ENCODE assay signal across 8 mouse cellular contexts in genomic region chr7:90129732-90130392, GRCm38 (mm10). TPM values are rescaled to one million over a fixed set of nuclear protein-coding genes. Genes with fewer than 3 reads are reported as not detected.
DNase-seq lines count a peak whose midpoint lies in the region; ATAC-seq and TF ChIP-seq lines count a peak whose summit lies in the region.

TSS of gene Picalm (plus strand) at chr7:90130213.

- peak within 1 kb of the TSS; percentile 100 for H3K27ac ChIP-seq in bone marrow, adult 2 months (ENCODE audit: control insufficient read depth, insufficient read depth, low read depth, low read length, poor library complexity)
- peak within 1 kb of the TSS; percentile 99 for H3K27ac ChIP-seq in embryonic facial prominence, embryonic 15.5 days (replicated peaks)
- peak within 1 kb of the TSS; percentile 95 for H3K27ac ChIP-seq in kidney, embryonic 14.5 days (ENCODE audit: low read depth, low read length)
- H3K27ac ChIP-seq in limb, embryonic 15.5 days, result peak within 1 kb of the TSS; percentile 99

- H3K9ac ChIP-seq in embryonic facial prominence, embryonic 15.5 days, result peak within 1 kb of the TSS; percentile 89
- H3K9ac ChIP-seq in kidney, embryonic 14.5 days (ENCODE audit: low read depth, low read length), result peak within 1 kb of the TSS; percentile 98
- H3K9ac ChIP-seq in limb, embryonic 15.5 days, result peak within 1 kb of the TSS; percentile 94

- ATAC-seq in embryonic facial prominence, embryonic 15.5 days (ENCODE audit: insufficient number of reproducible peaks, low FRiP score, low TSS enrichment, low read depth), result peak; percentile 97
- ATAC-seq in kidney, embryonic 14.5 days (ENCODE audit: low FRiP score, low TSS enrichment), result peak; percentile 97
- peak; percentile 97 for ATAC-seq in limb, embryonic 15.5 days (ENCODE audit: insufficient number of reproducible peaks, low FRiP score, low TSS enrichment, low read depth)

- no peaks in the 10 kb centered on the region; the same call in 1 of the 2 replicates for H3K4me1 ChIP-seq in bone marrow, adult 2 months (ENCODE audit: control insufficient read depth, insufficient read depth, low read length)
- H3K4me1 ChIP-seq in embryonic facial prominence, embryonic 15.5 days, result peaks cover 10% of the 10 kb centered on the region
- H3K4me1 ChIP-seq in kidney, embryonic 14.5 days (ENCODE audit: control insufficient read depth, insufficient read depth, low read length), result peaks cover 3% of the 10 kb centered on the region; the same call in 1 of the 2 replicates
- peaks cover 6% of the 10 kb centered on the region; the same call in 1 of the 2 replicates for H3K4me1 ChIP-seq in limb, embryonic 15.5 days

- peak within 1 kb of the TSS; percentile 96 for H3K4me3 ChIP-seq in bone marrow, adult 2 months (replicated peaks; ENCODE audit: control insufficient read depth, low read depth, low read length)
- H3K4me3 ChIP-seq in embryonic facial prominence, embryonic 15.5 days (replicated peaks), result peak within 1 kb of the TSS; percentile 77
- peak within 1 kb of the TSS; percentile 95 for H3K4me3 ChIP-seq in kidney, embryonic 14.5 days (ENCODE audit: low read length)
- H3K4me3 ChIP-seq in limb, embryonic 15.5 days, result peak within 1 kb of the TSS; percentile 87

- WGBS in bone marrow, adult 2 months, result under 1% methylated on average over 71 of the region's 72 CpGs
- WGBS in embryonic facial prominence, embryonic 15.5 days, result under 1% methylated on average over 62 of the region's 72 CpGs
- WGBS in kidney, embryonic 14.5 days, result 2% methylated on average over 48 of the region's 72 CpGs
- WGBS in limb, embryonic 15.5 days, result under 1% methylated on average over 52 of the region's 72 CpGs

- H3K9me3 ChIP-seq in embryonic facial prominence, embryonic 15.5 days (replicated peaks), result no peaks in the 10 kb centered on the region
- no peaks in the 10 kb centered on the region for H3K9me3 ChIP-seq in kidney, embryonic 14.5 days (ENCODE audit: control insufficient read depth, low read length)
- no peaks in the 10 kb centered on the region for H3K9me3 ChIP-seq in limb, embryonic 15.5 days

- peak within 1 kb of the TSS; percentile 65 for H3K4me2 ChIP-seq in embryonic facial prominence, embryonic 15.5 days (replicated peaks)
- H3K4me2 ChIP-seq in kidney, embryonic 14.5 days (replicated peaks; ENCODE audit: low read depth, low read length), result peak within 1 kb of the TSS; percentile 56
- peak within 1 kb of the TSS; percentile 52 for H3K4me2 ChIP-seq in limb, embryonic 15.5 days

- TF ChIP-seq POLR2A in bone marrow, adult 2 months (IDR thresholded peaks at IDR 0.05; ENCODE audit: borderline replicate concordance, control insufficient read depth, low read depth, low read length), result peak; percentile 84; the same call in 1 of the 2 replicates

- DNase-seq in 416B (ENCODE audit: low read depth), result peak; percentile 95
- DNase-seq in heart, adult 9 months (ENCODE audit: low spot score in 2 of 2), result peak; percentile 98
- peak; percentile 96 to 98 for DNase-seq in monocyte, adult 2 months (ENCODE audit: low read depth in 1 of 2, low spot score in 2 of 2)
- peak; percentile 98 for DNase-seq in spleen, postnatal 36 days (ENCODE audit: low spot score in 2 of 2)

- no peaks in the 10 kb centered on the region for H3K27me3 ChIP-seq in embryonic facial prominence, embryonic 15.5 days
- H3K27me3 ChIP-seq in kidney, embryonic 14.5 days (ENCODE audit: control insufficient read depth, insufficient read depth, low read length), result no peaks in the 10 kb centered on the region
- H3K27me3 ChIP-seq in limb, embryonic 15.5 days, result no peaks in the 10 kb centered on the region

- H3K36me3 ChIP-seq in embryonic facial prominence, embryonic 15.5 days, result no peaks in the 10 kb centered on the region
- no peaks in the 10 kb centered on the region for H3K36me3 ChIP-seq in kidney, embryonic 14.5 days (ENCODE audit: control insufficient read depth, insufficient read depth, low read length)
- H3K36me3 ChIP-seq in limb, embryonic 15.5 days, result no peaks in the 10 kb centered on the region

- no peak for TF ChIP-seq CTCF in bone marrow, adult 2 months (IDR thresholded peaks at IDR 0.05; ENCODE audit: control insufficient read depth, insufficient read depth, low read length)

RNA-seq across cellular contexts. Expression of gene Picalm, which starts in this region (rescaled TPM):
- 185 and 222 TPM in 2 replicates for polyA plus RNA-seq in bone marrow, adult 2 months (2011; ENCODE audit: insufficient read depth, insufficient read length, low replicate concordance, missing spikeins)
- 41.8 and 44.7 TPM in 2 replicates for polyA plus RNA-seq in embryonic facial prominence, embryonic 15.5 days (2015; fragmentation: Nextera tagmentation; extraction: Ambion mirVana)
- polyA plus RNA-seq in kidney, embryonic 14.5 days (2014; fragmentation: Nextera tagmentation; extraction: Ambion mirVana), result 47.9 and 52.1 TPM in 2 replicates
- 37.9 and 40.1 TPM in 2 replicates for polyA plus RNA-seq in limb, embryonic 15.5 days (2015; fragmentation: Nextera tagmentation; extraction: Ambion mirVana)

Comparison
In these comparisons a context has a peak if more than half of its experiments do, and no peak if none do; other contexts are left out.
1. Peak in every context shown above with its lines: DNase-seq, ATAC-seq, H3K4me3 ChIP-seq and H3K27ac ChIP-seq.